Mouse (Mus musculus) myocyte (in vitro differentiated cells): ENCODE measurements around the gene Batf3. TPM values are rescaled to one million over a fixed set of nuclear protein-coding genes. Genes with fewer than 3 reads are reported as not detected.

Experiments used
- H3K27me3 ChIP-seq: one replicate; pipeline ENCODE4 v1.6.1; 2011; ENCODE audit not compliant: control insufficient read depth, insufficient read depth, insufficient read length
- H3K36me3 ChIP-seq: one replicate; pipeline ENCODE4 v1.6.1; 2011; ENCODE audit not compliant: control insufficient read depth, insufficient read depth
- H3K4me2 ChIP-seq: one replicate; pipeline ENCODE4 v1.6.1; 2011; ENCODE audit warnings: low read depth, control low read depth
- H3K4me3 ChIP-seq: one replicate; pipeline ENCODE4 v1.5.1; 2011; ENCODE audit warnings: mild to moderate bottlenecking, control low read depth, moderate library complexity
- H3K79me2 ChIP-seq: one replicate; pipeline ENCODE4 v1.6.1; 2011; ENCODE audit not compliant: control insufficient read depth, insufficient read depth
- H3ac ChIP-seq: one replicate; pipeline ENCODE4 v1.6.1; 2011; ENCODE audit not compliant: control insufficient read depth, insufficient read length
- CEBPB ChIP-seq: IDR thresholded peaks from 2 replicates; pipeline ENCODE4 v1.6.1; 2011; ENCODE audit warnings: mild to moderate bottlenecking, moderate library complexity; ENCODE audit not compliant: poor library complexity, insufficient read depth, severe bottlenecking
- E2F4 ChIP-seq: IDR thresholded peaks from one replicate; pipeline ENCODE4 v1.6.1; 2011; ENCODE audit warnings: mild to moderate bottlenecking, control low read depth, moderate library complexity; ENCODE audit not compliant: insufficient read depth
- MAX ChIP-seq: IDR thresholded peaks from one replicate; pipeline ENCODE4 v1.6.1; 2011; ENCODE audit warnings: low read depth, mild to moderate bottlenecking, control low read depth
- MYOD1 ChIP-seq, 3 experiments: IDR thresholded peaks; one replicate each; pipeline ENCODE4 v1.6.1; 2011; ENCODE audit warnings: control low read depth in 2 of 3, low read depth in 2 of 3, mild to moderate bottlenecking in 2 of 3, moderate library complexity in 1 of 3; ENCODE audit not compliant: insufficient read length in 2 of 3, control insufficient read depth in 1 of 3
- MYOG ChIP-seq, 3 experiments: IDR thresholded peaks; one replicate each; pipeline ENCODE4 v1.6.1; 2011; ENCODE audit warnings: control low read depth in 2 of 3, low read depth in 2 of 3, mild to moderate bottlenecking in 2 of 3; ENCODE audit not compliant: insufficient read length in 2 of 3, control insufficient read depth in 1 of 3, insufficient read depth in 1 of 3
- POLR2A ChIP-seq: IDR thresholded peaks from one replicate; pipeline ENCODE4 v1.6.1; 2011; ENCODE audit warnings: low read depth, mild to moderate bottlenecking, control low read depth, moderate library complexity; ENCODE audit not compliant: insufficient read length
- POLR2AphosphoS2 ChIP-seq: IDR thresholded peaks from one replicate; pipeline ENCODE4 v1.6.1; 2011; ENCODE audit warnings: low read depth, control low read depth; ENCODE audit not compliant: insufficient read length
- REST ChIP-seq: IDR thresholded peaks from one replicate; pipeline ENCODE4 v1.6.1; 2011; ENCODE audit warnings: mild to moderate bottlenecking, control low read depth, moderate library complexity; ENCODE audit not compliant: insufficient read depth, insufficient read length
- SRF ChIP-seq: IDR thresholded peaks from one replicate; pipeline ENCODE4 v1.6.1; 2011; ENCODE audit warnings: low read depth; ENCODE audit not compliant: control insufficient read depth, insufficient read length
- TCF12 ChIP-seq: IDR thresholded peaks from one replicate; pipeline ENCODE4 v1.6.1; 2011; ENCODE audit warnings: mild to moderate bottlenecking, control low read depth; ENCODE audit not compliant: poor library complexity, insufficient read depth, severe bottlenecking
- TCF3 ChIP-seq: IDR thresholded peaks from one replicate; pipeline ENCODE4 v1.6.1; 2011; ENCODE audit warnings: low read depth, control low read depth; ENCODE audit not compliant: insufficient read length
- USF1 ChIP-seq: IDR thresholded peaks from one replicate; pipeline ENCODE4 v1.6.1; 2011; ENCODE audit warnings: low read depth, mild to moderate bottlenecking, control low read depth, moderate library complexity
- polyA plus RNA-seq: library from polyadenylated mRNA; unstranded; fragments of >200 nt; fragmentation: generic; extraction: Trizol; gene quantifications from one replicate; pipeline ENCODE4 v1.2.1, GENCODE M21; 2012; ENCODE audit warnings: missing spikeins

The Batf3 gene
- polyA plus RNA-seq, 1 experiment: 0.07 TPM

- H3K27me3 ChIP-seq: no peaks in the 10 kb centered on the region
- H3ac ChIP-seq: no peak overlapping the region
- TF ChIP-seq MYOD1 (IDR thresholded peaks at IDR 0.05; ENCODE audit: control insufficient read depth in 1 of 3, insufficient read length in 2 of 3, low read depth in 2 of 3) (no peak), TCF3 (no peak), POLR2A (no peak), POLR2AphosphoS2 (no peak)
- H3K36me3 ChIP-seq: peaks cover 18% of the 10 kb centered on the region
- H3K4me2 ChIP-seq: no peak overlapping the region
- no peak overlapping the region for H3K4me3 ChIP-seq
- H3K79me2 ChIP-seq: peaks cover 4% of the 10 kb centered on the region
These were observed 24.6 kb upstream of the Batf3 start for GRCm38 (mm10) chr1:191073001-191073400.

- Histone ChIP-seq H3K27me3 (no peaks in the 10 kb centered on the region), H3K36me3 (peaks cover 21% of the 10 kb centered on the region), H3K4me3 (no peak overlapping the region), H3K4me2 (no peak overlapping the region), H3ac (no peak overlapping the region), H3K79me2 (peaks cover 4% of the 10 kb centered on the region)
- no peak for TF ChIP-seq MYOD1 (IDR thresholded peaks at IDR 0.05; ENCODE audit: control insufficient read depth in 1 of 3, insufficient read length in 2 of 3, low read depth in 2 of 3)
- no peak for TF ChIP-seq USF1
- no peak for TF ChIP-seq TCF3
- TF ChIP-seq MAX: no peak
- no peak for TF ChIP-seq CEBPB
- no peak for TF ChIP-seq TCF12
- no peak for TF ChIP-seq SRF
- no peak for TF ChIP-seq MYOG (IDR thresholded peaks at IDR 0.05; ENCODE audit: control insufficient read depth in 1 of 3, insufficient read depth in 1 of 3, insufficient read length in 2 of 3, low read depth in 2 of 3)
- no peak for TF ChIP-seq POLR2AphosphoS2
- TF ChIP-seq REST: no peak
- TF ChIP-seq POLR2A: no peak
- no peak for TF ChIP-seq E2F4
These were observed 24.2 kb upstream of the Batf3 start for GRCm38 (mm10) chr1:191073486-191073885.

GRCm38 (mm10) chr1:191075199-191075883, 22.3 kb upstream of the Batf3 start:
- H3K36me3 ChIP-seq: peaks cover 14% of the 10 kb centered on the region
- H3K27me3 ChIP-seq: no peaks in the 10 kb centered on the region
- TF ChIP-seq MAX: no peak
- TF ChIP-seq USF1: no peak
- peak; percentile 13 for TF ChIP-seq SRF
- TF ChIP-seq REST: no peak
- no peak for TF ChIP-seq MYOD1 (IDR thresholded peaks at IDR 0.05; ENCODE audit: control insufficient read depth in 1 of 3, insufficient read length in 2 of 3, low read depth in 2 of 3)
- TF ChIP-seq MYOG (IDR thresholded peaks at IDR 0.05; ENCODE audit: control insufficient read depth in 1 of 3, insufficient read depth in 1 of 3, insufficient read length in 2 of 3, low read depth in 2 of 3): no peak
- no peak for TF ChIP-seq E2F4
- H3K4me2 ChIP-seq: peak overlapping the region; percentile 22
- H3K79me2 ChIP-seq: peaks cover 1% of the 10 kb centered on the region
- H3ac ChIP-seq: no peak overlapping the region
- H3K4me3 ChIP-seq: no peak overlapping the region

GRCm38 (mm10) chr1:191083230-191083629, 14.4 kb upstream of the Batf3 start:
- Histone ChIP-seq H3K36me3 (peaks cover 6% of the 10 kb centered on the region), H3ac (no peak overlapping the region)

GRCm38 (mm10) chr1:191084951-191085559, 12.6 kb upstream of the Batf3 start:
- Histone ChIP-seq H3K4me3 (no peak overlapping the region), H3K79me2 (no peaks in the 10 kb centered on the region), H3K27me3 (no peaks in the 10 kb centered on the region), H3K36me3 (no peaks in the 10 kb centered on the region), H3K4me2 (no peak overlapping the region), H3ac (no peak overlapping the region)
- TF ChIP-seq POLR2AphosphoS2: no peak
- no peak for TF ChIP-seq CEBPB
- no peak for TF ChIP-seq TCF12
- no peak for TF ChIP-seq TCF3
- no peak for TF ChIP-seq MAX
- no peak for TF ChIP-seq USF1
- no peak for TF ChIP-seq REST
- no peak for TF ChIP-seq MYOD1 (IDR thresholded peaks at IDR 0.05; ENCODE audit: control insufficient read depth in 1 of 3, insufficient read length in 2 of 3, low read depth in 2 of 3)
- TF ChIP-seq POLR2A: no peak

More at GRCm38 (mm10) chr1:191083230-191083629, 14.4 kb upstream of the Batf3 start:
- Histone ChIP-seq H3K27me3 (no peaks in the 10 kb centered on the region), H3K4me2 (no peak overlapping the region), H3K4me3 (no peak overlapping the region), H3K79me2 (no peaks in the 10 kb centered on the region)
- no peak for TF ChIP-seq MYOG (IDR thresholded peaks at IDR 0.05; ENCODE audit: control insufficient read depth in 1 of 3, insufficient read depth in 1 of 3, insufficient read length in 2 of 3, low read depth in 2 of 3)
- no peak for TF ChIP-seq TCF12
- no peak for TF ChIP-seq POLR2A
